Mouse (Mus musculus): ENCODE data around the gene Rims3. TPM values are rescaled to one million over a fixed set of nuclear protein-coding genes. Genes with fewer than 3 reads are reported as not detected.

Rims3 gene
- polyA plus RNA-seq, 1 experiment from 2014 or later: 27.0 TPM

GRCm38 (mm10) chr4:120935006-120935405, 80.4 kb downstream of the Rims3 start:
- Histone ChIP-seq H3K36me3 (replicated peaks) (no peaks in the 10 kb centered on the region), H3K9me3 (no peaks in the 10 kb centered on the region), H3K4me3 (no peak overlapping the region), H3K4me2 (no peak overlapping the region), H3K4me1 (no peaks in the 10 kb centered on the region), H3K27ac (no peak overlapping the region), H3K9ac (no peak overlapping the region), H3K27me3 (replicated peaks) (no peaks in the 10 kb centered on the region)
- WGBS: 87% methylated on average over 3 of the region's 3 CpGs
- no peak for ATAC-seq (replicated peaks)

Small RNA genes lying within 50 kb of the gene (microRNA-seq; reads per million reads assigned to microRNA genes)
- gene Gm23936: not detected

Other genes with a start within 250 kb of the Rims3 start
- gene Cited4, start 188.2 kb upstream of the Rims3 start, polyA plus RNA-seq (2015; fragmentation: Nextera tagmentation; extraction: Ambion mirVana): 0.53 and 0.82 TPM in 2 replicates
- 4.5 and 4.9 TPM in 2 replicates for gene Kcnq4, start 106.2 kb upstream of the Rims3 start, polyA plus RNA-seq (2015; fragmentation: Nextera tagmentation; extraction: Ambion mirVana)
- 79.2 and 81.6 TPM in 2 replicates for gene Nfyc, start 23.2 kb upstream of the Rims3 start, polyA plus RNA-seq (2015; fragmentation: Nextera tagmentation; extraction: Ambion mirVana)
- gene Exo5, start 70.2 kb downstream of the Rims3 start, polyA plus RNA-seq (2015; fragmentation: Nextera tagmentation; extraction: Ambion mirVana): 37.3 and 39.1 TPM in 2 replicates
- 7.9 and 8.5 TPM in 2 replicates for gene Zfp69, start 96.9 kb downstream of the Rims3 start, polyA plus RNA-seq (2015; fragmentation: Nextera tagmentation; extraction: Ambion mirVana)
- 45.1 and 46.6 TPM in 2 replicates for gene Smap2, start 162.4 kb downstream of the Rims3 start, polyA plus RNA-seq (2015; fragmentation: Nextera tagmentation; extraction: Ambion mirVana)
- 18.2 and 19.4 TPM in 2 replicates for gene Col9a2, start 184.6 kb downstream of the Rims3 start, polyA plus RNA-seq (2015; fragmentation: Nextera tagmentation; extraction: Ambion mirVana)
- gene Zmpste24, start 243.4 kb downstream of the Rims3 start, polyA plus RNA-seq (2015; fragmentation: Nextera tagmentation; extraction: Ambion mirVana): 22.2 and 22.5 TPM in 2 replicates